Comparison of ENCODE assay signal across 11 mouse cellular contexts in the genomic region with DNA sequence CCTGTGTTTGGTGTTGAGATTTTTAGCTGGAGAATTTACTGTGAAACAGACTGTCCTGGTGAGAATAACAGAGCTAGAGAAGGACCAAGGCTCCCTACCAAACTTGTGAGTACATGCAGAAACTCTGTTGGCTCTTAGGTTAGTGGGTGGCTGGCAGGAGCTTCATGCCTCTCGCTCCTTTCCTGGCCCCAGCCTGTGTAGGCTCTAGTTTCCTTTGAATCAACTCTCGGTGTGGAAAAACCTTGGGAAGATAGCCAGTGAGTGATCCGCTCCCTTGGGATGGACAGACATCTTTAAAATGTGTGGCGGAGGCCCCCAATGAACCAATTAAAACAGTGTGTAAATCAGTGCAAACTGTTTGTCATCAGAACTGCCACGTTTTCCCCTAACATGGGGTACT. TPM values are rescaled to one million over a fixed set of nuclear protein-coding genes. Genes with fewer than 3 reads are reported as not detected.
DNase-seq lines count a peak whose midpoint lies in the region; ATAC-seq and TF ChIP-seq lines count a peak whose summit lies in the region.
"Had no signal": no experiment of that assay in that cellular context is flagged by ENCODE, and none has a peak within 500 bp of the region (broad histone marks: within the 10 kb centered on the region; RNA-seq: fewer than 3 reads in every experiment).

No protein-coding gene starts in this region.

- no peak for DNase-seq in heart, embryonic 10.5 days (ENCODE audit: low spot score)
- no peak for DNase-seq in heart, postnatal 14 days
- no peak for DNase-seq in testis, postnatal 14 days (ENCODE audit: low spot score)
- DNase-seq in heart, postnatal 10 days, result peak; percentile 44 to 49
- DNase-seq in frontal cortex, postnatal 14 days (ENCODE audit: low spot score in 2 of 2), result no peak
- DNase-seq: layer of hippocampus, postnatal 36 days; midbrain, embryonic 14.5 days had no signal

- H3K9ac ChIP-seq in forebrain, embryonic 15.5 days (replicated peaks), result no peak overlapping the region
- H3K9ac ChIP-seq: limb, embryonic 12.5 days had no signal

- no peak for TF ChIP-seq CTCF in testis, adult 2 months (IDR thresholded peaks at IDR 0.05; ENCODE audit: control insufficient read depth, insufficient read depth, insufficient replicate concordance, low read depth, low read length)

- no peak overlapping the region for H3K4me2 ChIP-seq in forebrain, embryonic 15.5 days (replicated peaks)
- H3K4me2 ChIP-seq: limb, embryonic 12.5 days had no signal

- no peak for ATAC-seq in forebrain, embryonic 15.5 days (replicated peaks)
- ATAC-seq: hindbrain, postnatal 0 days had no signal

- intact Hi-C loops in heart, postnatal 14 days (cut with DNase I), result loop anchor here (2.0 to 5.0 kb wide), 3 partner anchors 46 to 91 kb away; no protein-coding TSS in a partner anchor
- intact Hi-C loops in heart, postnatal 10 days (cut with DNase I), result loop anchor here (2.0 to 5.0 kb wide), 3 partner anchors 50 to 96 kb away; partner anchors contain the start of gene Daam1

- 68% methylated on average over 5 of the region's 5 CpGs for WGBS in heart, embryonic 10.5 days
- 53% methylated on average over 5 of the region's 5 CpGs for WGBS in forebrain, embryonic 15.5 days

- no peaks in the 10 kb centered on the region for H3K9me3 ChIP-seq in heart, embryonic 10.5 days
- H3K9me3 ChIP-seq in forebrain, embryonic 15.5 days, result no peaks in the 10 kb centered on the region
- H3K9me3 ChIP-seq: limb, embryonic 12.5 days had no signal

- H3K36me3 ChIP-seq in heart, embryonic 10.5 days, result peaks cover 2% of the 10 kb centered on the region; the same call in 1 of the 2 replicates
- H3K36me3 ChIP-seq in testis, adult 2 months (ENCODE audit: control insufficient read depth, insufficient read depth, low read length), result no peaks in the 10 kb centered on the region
- no peaks in the 10 kb centered on the region for H3K36me3 ChIP-seq in forebrain, embryonic 15.5 days
- H3K36me3 ChIP-seq: limb, embryonic 12.5 days had no signal

- H3K27me3 ChIP-seq in heart, embryonic 10.5 days (ENCODE audit: insufficient read depth, poor library complexity, severe bottlenecking), result no peaks in the 10 kb centered on the region
- no peaks in the 10 kb centered on the region for H3K27me3 ChIP-seq in testis, adult 2 months (ENCODE audit: control insufficient read depth, insufficient read depth, low read length)
- no peaks in the 10 kb centered on the region for H3K27me3 ChIP-seq in forebrain, embryonic 15.5 days
- H3K27me3 ChIP-seq: limb, embryonic 12.5 days had no signal

- H3K4me3 ChIP-seq in heart, embryonic 10.5 days, result no peak overlapping the region; the same call in 1 of the 2 replicates
- H3K4me3 ChIP-seq in testis, adult 2 months (ENCODE audit: control insufficient read depth, low read depth, low read length), result no peak overlapping the region
- H3K4me3 ChIP-seq in forebrain, embryonic 15.5 days, result no peak overlapping the region
- H3K4me3 ChIP-seq: limb, embryonic 12.5 days had no signal

- TF ChIP-seq POLR2A in testis, adult 2 months (IDR thresholded peaks at IDR 0.05; ENCODE audit: control insufficient read depth, low read depth, low read length), result no peak

- peaks cover 92% of the 10 kb centered on the region for H3K4me1 ChIP-seq in heart, embryonic 10.5 days
- H3K4me1 ChIP-seq in testis, adult 2 months (ENCODE audit: control insufficient read depth, insufficient read depth, low read length), result no peaks in the 10 kb centered on the region
- H3K4me1 ChIP-seq in forebrain, embryonic 15.5 days, result peaks cover 25% of the 10 kb centered on the region

- H3K27ac ChIP-seq in heart, embryonic 10.5 days, result peak overlapping the region; percentile 77; the same call in 1 of the 2 replicates
- peak overlapping the region; percentile 60; the same call in 1 of the 2 replicates for H3K27ac ChIP-seq in testis, adult 2 months (ENCODE audit: control insufficient read depth, insufficient read depth, low read depth, low read length)
- no peak overlapping the region for H3K27ac ChIP-seq in forebrain, embryonic 15.5 days (replicated peaks)
- H3K27ac ChIP-seq: hindbrain, postnatal 0 days; limb, embryonic 12.5 days had no signal

RNA-seq across cellular contexts. Expression of gene Daam1, which starts 55.5 kb away (rescaled TPM):
- polyA plus RNA-seq in heart, embryonic 10.5 days (2016; fragmentation: Nextera tagmentation; extraction: Ambion mirVana), result 11.5 and 20.1 TPM in 2 replicates
- 10 to 100 TPM; 67.5 to 70.7 TPM for total RNA-seq in heart, postnatal 14 days (2021)
- polyA plus RNA-seq in testis, adult 2 months (2012; rRNA removed), result 5.5 and 6.6 TPM in 2 replicates
- 10 to 100 TPM; 70.7 to 86.4 TPM for total RNA-seq in heart, postnatal 10 days (2021)
- 23.7 and 25.6 TPM in 2 replicates for polyA plus RNA-seq in forebrain, embryonic 15.5 days (2015; fragmentation: Nextera tagmentation; extraction: Ambion mirVana)

Comparison
In these comparisons a context has a peak if more than half of its experiments do, and no peak if none do; other contexts are left out.
1. DNase-seq: peak in heart, postnatal 10 days (2 of 2); none in heart, embryonic 10.5 days (single experiment), heart, postnatal 14 days (0 of 2), testis, postnatal 14 days (single experiment) and frontal cortex, postnatal 14 days (0 of 2).